Mouse (Mus musculus) ES-E14 (cell line): ENCODE data around the gene Zfp810.

Experiments used
- MAFK ChIP-seq: IDR thresholded peaks from 2 replicates; pipeline ENCODE4 v1.6.1; 2014; ENCODE audit warnings: mild to moderate bottlenecking, low read depth, low read length, inconsistent platforms; ENCODE audit not compliant: insufficient read depth
- ZNF384 ChIP-seq: IDR thresholded peaks from 2 replicates; pipeline ENCODE4 v1.6.1; 2012; ENCODE audit warnings: low read depth, low read length, inconsistent platforms

GRCm38 (mm10) chr9:22353465-22353864 lies 46.0 kb upstream of the Zfp810 start:
- TF ChIP-seq ZNF384 (no peak), MAFK (no peak)
